Mouse (Mus musculus): ENCODE measurements around the gene Olfr1499. TPM values are rescaled to one million over a fixed set of nuclear protein-coding genes. Genes with fewer than 3 reads are reported as not detected.

Gene Olfr1499
- polyA plus RNA-seq, 1 experiment from 2014 or later = not detected

GRCm38 (mm10) chr19:13798102-13798501 lies 21.1 kb downstream of the Olfr1499 start, which contains the start of gene Olfr1497:
Gene Olfr1497 (minus strand): TSS chr19:13798202.
- no peaks in the 10 kb centered on the region for H3K27me3 ChIP-seq (replicated peaks; ENCODE audit: control insufficient read depth, insufficient read depth, low read length)
- DNase-seq (ENCODE audit: low spot score) = no peak
- H3K9me3 ChIP-seq (ENCODE audit: control insufficient read depth, low read length) = no peaks in the 10 kb centered on the region
- H3K4me1 ChIP-seq (replicated peaks; ENCODE audit: control insufficient read depth, insufficient read depth, low read length) = no peaks in the 10 kb centered on the region
- no peak within 1 kb of the TSS for H3K4me2 ChIP-seq (ENCODE audit: low read length)
- no peak within 1 kb of the TSS for H3K4me3 ChIP-seq (ENCODE audit: low read depth, low read length)
- no peak within 1 kb of the TSS for H3K9ac ChIP-seq (ENCODE audit: low read length)
- H3K36me3 ChIP-seq (ENCODE audit: control insufficient read depth, insufficient read depth, low read length) = no peaks in the 10 kb centered on the region
- ATAC-seq (replicated peaks; ENCODE audit: low FRiP score, low TSS enrichment, low read depth) = no peak
- H3K27ac ChIP-seq (ENCODE audit: low read depth) = no peak within 1 kb of the TSS

- no peak for ATAC-seq (replicated peaks; ENCODE audit: low FRiP score, low TSS enrichment, low read depth)
- no peak within 1 kb of the TSS for H3K4me3 ChIP-seq (ENCODE audit: low read depth, low read length)
Observed at GRCm38 (mm10) chr19:13777578-13777977, 41.7 kb downstream of the Olfr1499 start, which contains the start of gene Olfr1496. Gene Olfr1496 (plus strand): TSS chr19:13777878.

GRCm38 (mm10) chr19:13768565-13769276 lies 50.5 kb downstream of the Olfr1499 start:
- no peak overlapping the region for H3K27ac ChIP-seq (ENCODE audit: low read depth)
- no peak overlapping the region for H3K4me2 ChIP-seq (ENCODE audit: low read length)
- 88% methylated on average over 9 of the region's 9 CpGs for WGBS
- no peaks in the 10 kb centered on the region for H3K27me3 ChIP-seq (replicated peaks; ENCODE audit: control insufficient read depth, insufficient read depth, low read length)
- H3K36me3 ChIP-seq (ENCODE audit: control insufficient read depth, insufficient read depth, low read length) = no peaks in the 10 kb centered on the region
- no peak overlapping the region for H3K4me3 ChIP-seq (ENCODE audit: low read depth, low read length)
- no peaks in the 10 kb centered on the region for H3K9me3 ChIP-seq (ENCODE audit: control insufficient read depth, low read length)
- H3K4me1 ChIP-seq (replicated peaks; ENCODE audit: control insufficient read depth, insufficient read depth, low read length) = no peaks in the 10 kb centered on the region
- DNase-seq (ENCODE audit: low spot score) (no peak), ATAC-seq (replicated peaks; ENCODE audit: low FRiP score, low TSS enrichment, low read depth) (no peak)
- H3K9ac ChIP-seq (ENCODE audit: low read length) = no peak overlapping the region

More at GRCm38 (mm10) chr19:13777578-13777977, 41.7 kb downstream of the Olfr1499 start, which contains the start of gene Olfr1496:
- no peaks in the 10 kb centered on the region for H3K4me1 ChIP-seq (replicated peaks; ENCODE audit: control insufficient read depth, insufficient read depth, low read length)
- H3K36me3 ChIP-seq (ENCODE audit: control insufficient read depth, insufficient read depth, low read length) = no peaks in the 10 kb centered on the region
- no peak within 1 kb of the TSS for H3K27ac ChIP-seq (ENCODE audit: low read depth)
- no peak within 1 kb of the TSS for H3K9ac ChIP-seq (ENCODE audit: low read length)
- WGBS = 93% methylated on average over 1 of the region's 1 CpGs
- H3K9me3 ChIP-seq (ENCODE audit: control insufficient read depth, low read length) = no peaks in the 10 kb centered on the region
- DNase-seq (ENCODE audit: low spot score) = no peak
- no peak within 1 kb of the TSS for H3K4me2 ChIP-seq (ENCODE audit: low read length)
- H3K27me3 ChIP-seq (replicated peaks; ENCODE audit: control insufficient read depth, insufficient read depth, low read length) = no peaks in the 10 kb centered on the region

GRCm38 (mm10) chr19:13764306-13764705 lies 54.9 kb downstream of the Olfr1499 start, which contains the start of gene Olfr1495:
Gene Olfr1495 (plus strand): TSS chr19:13764606.
- DNase-seq (ENCODE audit: low spot score) (no peak), ATAC-seq (replicated peaks; ENCODE audit: low FRiP score, low TSS enrichment, low read depth) (no peak)
- Histone ChIP-seq H3K9ac (ENCODE audit: low read length) (no peak within 1 kb of the TSS), H3K4me1 (replicated peaks; ENCODE audit: control insufficient read depth, insufficient read depth, low read length) (no peaks in the 10 kb centered on the region), H3K9me3 (ENCODE audit: control insufficient read depth, low read length) (no peaks in the 10 kb centered on the region), H3K36me3 (ENCODE audit: control insufficient read depth, insufficient read depth, low read length) (no peaks in the 10 kb centered on the region), H3K27me3 (replicated peaks; ENCODE audit: control insufficient read depth, insufficient read depth, low read length) (no peaks in the 10 kb centered on the region), H3K4me3 (ENCODE audit: low read depth, low read length) (no peak within 1 kb of the TSS), H3K4me2 (ENCODE audit: low read length) (no peak within 1 kb of the TSS), H3K27ac (ENCODE audit: low read depth) (no peak within 1 kb of the TSS)
- 78% methylated on average over 3 of the region's 3 CpGs for WGBS

Other genes starting within 250 kb of the Olfr1499 start
- not detected in 2 replicates for gene Olfr1484, start 235.9 kb downstream of the Olfr1499 start, polyA plus RNA-seq (2014; fragmentation: Nextera tagmentation; extraction: Ambion mirVana)
- not detected in 2 replicates for gene Olfr1487, start 202.1 kb downstream of the Olfr1499 start, polyA plus RNA-seq (2014; fragmentation: Nextera tagmentation; extraction: Ambion mirVana)
- gene Olfr1489, start 187.8 kb downstream of the Olfr1499 start, polyA plus RNA-seq (2014; fragmentation: Nextera tagmentation; extraction: Ambion mirVana) = not detected in 2 replicates
- gene Olfr1490, start 168.4 kb downstream of the Olfr1499 start, polyA plus RNA-seq (2014; fragmentation: Nextera tagmentation; extraction: Ambion mirVana) = not detected in 2 replicates
- not detected in 2 replicates for gene Olfr1491, start 122.2 kb downstream of the Olfr1499 start, polyA plus RNA-seq (2014; fragmentation: Nextera tagmentation; extraction: Ambion mirVana)
- not detected in 2 replicates for gene Olfr1493-ps1, start 96.2 kb downstream of the Olfr1499 start, polyA plus RNA-seq (2014; fragmentation: Nextera tagmentation; extraction: Ambion mirVana)
- not detected in 2 replicates for gene Olfr1494, start 79.7 kb downstream of the Olfr1499 start, polyA plus RNA-seq (2014; fragmentation: Nextera tagmentation; extraction: Ambion mirVana)
- gene Olfr1495, start 54.8 kb downstream of the Olfr1499 start, polyA plus RNA-seq (2014; fragmentation: Nextera tagmentation; extraction: Ambion mirVana) = not detected in 2 replicates
- not detected in 2 replicates for gene Olfr1496, start 41.6 kb downstream of the Olfr1499 start, polyA plus RNA-seq (2014; fragmentation: Nextera tagmentation; extraction: Ambion mirVana)
- gene Olfr1497, start 21.2 kb downstream of the Olfr1499 start, polyA plus RNA-seq (2014; fragmentation: Nextera tagmentation; extraction: Ambion mirVana) = not detected in 2 replicates
- gene Olfr1500, start 11.0 kb upstream of the Olfr1499 start, polyA plus RNA-seq (2014; fragmentation: Nextera tagmentation; extraction: Ambion mirVana) = not detected in 2 replicates
- gene Olfr1501, start 31.2 kb upstream of the Olfr1499 start, polyA plus RNA-seq (2014; fragmentation: Nextera tagmentation; extraction: Ambion mirVana) = not detected in 2 replicates
- not detected in 2 replicates for gene Olfr1502, start 42.3 kb upstream of the Olfr1499 start, polyA plus RNA-seq (2014; fragmentation: Nextera tagmentation; extraction: Ambion mirVana)
- not detected in 2 replicates for gene Olfr1504, start 78.5 kb upstream of the Olfr1499 start, polyA plus RNA-seq (2014; fragmentation: Nextera tagmentation; extraction: Ambion mirVana)
- gene Olfr1505, start 94.1 kb upstream of the Olfr1499 start, polyA plus RNA-seq (2014; fragmentation: Nextera tagmentation; extraction: Ambion mirVana) = not detected in 2 replicates